Mouse (Mus musculus) forebrain, postnatal 0 days (tissue): ENCODE measurements around the gene Sos1. TPM values are rescaled to one million over a fixed set of nuclear protein-coding genes. Genes with fewer than 3 reads are reported as not detected.
A peak's percentile ranks its signal among the peaks of the same experiment; 100 is the strongest.

Experiments
- ATAC-seq: fragments of 200-750 bp; cut with Nextera tagmentation; 2 replicates; pipeline ENCODE4 v1.8.0; 2017; ENCODE audit warnings: mild to moderate bottlenecking, moderate library complexity
- DNase-seq: peaks from one replicate; pipeline ENCODE4 v3.0.0-alpha.2; 2015
- H3K27ac ChIP-seq: fragments of 300-500 bp; sonication (generic); 2 replicates; pipeline ENCODE4 v1.5.1; 2014; ENCODE audit warnings: low read depth, mild to moderate bottlenecking, antibody characterized with exemption, low read length, moderate library complexity, mixed read lengths
- H3K27me3 ChIP-seq: fragments of 300-500 bp; sonication (generic); 2 replicates; pipeline ENCODE4 v1.6.1; 2014; ENCODE audit warnings: mild to moderate bottlenecking, low read length, mixed read lengths; ENCODE audit not compliant: insufficient read depth
- H3K36me3 ChIP-seq: fragments of 300-500 bp; sonication (generic); 2 replicates; pipeline ENCODE4 v1.6.1; 2014; ENCODE audit warnings: mild to moderate bottlenecking, moderate library complexity; ENCODE audit not compliant: insufficient read depth
- H3K4me1 ChIP-seq: fragments of 300-500 bp; sonication (generic); 2 replicates; pipeline ENCODE4 v1.6.1; 2014; ENCODE audit warnings: antibody characterized with exemption; ENCODE audit not compliant: insufficient read depth
- H3K4me2 ChIP-seq: fragments of 300-500 bp; sonication (generic); 2 replicates; pipeline ENCODE4 v1.6.1; 2014; ENCODE audit warnings: low read depth, mild to moderate bottlenecking, moderate library complexity
- H3K4me3 ChIP-seq: fragments of 300-500 bp; sonication (generic); 2 replicates; pipeline ENCODE4 v1.5.1; 2014; ENCODE audit warnings: low read depth, low read length, mixed read lengths
- H3K9ac ChIP-seq: fragments of 300-500 bp; sonication (generic); 2 replicates; pipeline ENCODE4 v1.6.1; 2014; ENCODE audit warnings: mild to moderate bottlenecking
- H3K9me3 ChIP-seq: fragments of 300-500 bp; sonication (generic); 2 replicates; pipeline ENCODE4 v1.6.1; 2016; ENCODE audit warnings: low read length
- CTCF ChIP-seq: sonication (generic); IDR thresholded peaks from 2 replicates; pipeline ENCODE4 v1.5.1; 2016; ENCODE audit warnings: antibody characterized with exemption, control low read depth, low read depth
- WGBS: fragments of 180-500 bp; shearing (Covaris S2); extraction: QIAGEN DNeasy Blood & Tissue Kit; methylation state at CpG from one replicate; pipeline ENCODE4 v1.1.7; 2014; 5-methylcytosine and 5-hydroxymethylcytosine counted together
- polyA plus RNA-seq: library from polyadenylated mRNA; unstranded; fragments of >200 nt; fragmentation: Nextera tagmentation; extraction: Ambion mirVana; gene quantifications from 2 replicates; pipeline ENCODE4 v1.2.1, GENCODE M21; 2015
- total RNA-seq: library from RNA; depleted of rRNA; stranded (reverse); fragments of >200 nt; gene quantifications from 2 replicates; pipeline ENCODE4 v1.2.3, GENCODE M21; 2014

Gene Sos1
- total and polyA plus RNA-seq, 2 experiments from 2014 or later, result 5.2 to 29.3 TPM

DNA sequence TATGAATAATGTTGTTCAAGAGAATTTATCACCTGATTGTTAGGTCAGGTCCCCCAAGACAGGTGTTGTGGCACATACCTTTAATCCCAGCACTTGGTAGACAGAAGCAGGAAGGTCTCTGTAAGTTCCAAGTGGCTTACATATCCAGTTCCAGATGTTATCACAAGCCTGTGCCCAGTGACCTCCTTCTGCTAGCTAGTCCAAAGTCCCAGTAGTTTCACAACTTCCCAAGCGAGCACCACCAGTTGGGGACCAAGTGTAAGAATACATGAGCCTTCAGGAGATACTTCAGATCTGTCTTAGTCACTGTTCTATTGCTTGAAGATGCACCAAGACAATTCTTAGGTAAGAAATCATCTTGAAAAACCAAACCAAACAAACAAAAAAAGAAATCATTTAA, 13.6 kb upstream of the Sos1 start:
- ATAC-seq (no peak), DNase-seq (no peak)
- no peaks in the 10 kb centered on the region for H3K27me3 ChIP-seq
- no peaks in the 10 kb centered on the region for H3K9me3 ChIP-seq
- no peak overlapping the region for H3K9ac ChIP-seq
- no peak overlapping the region for H3K4me3 ChIP-seq
- H3K27ac ChIP-seq, result no peak overlapping the region
- 83% methylated on average over 1 of the region's 1 CpGs for WGBS
- no peaks in the 10 kb centered on the region for H3K36me3 ChIP-seq
- TF ChIP-seq CTCF, result no peak
- H3K4me1 ChIP-seq, result no peaks in the 10 kb centered on the region
- no peak overlapping the region for H3K4me2 ChIP-seq

DNA sequence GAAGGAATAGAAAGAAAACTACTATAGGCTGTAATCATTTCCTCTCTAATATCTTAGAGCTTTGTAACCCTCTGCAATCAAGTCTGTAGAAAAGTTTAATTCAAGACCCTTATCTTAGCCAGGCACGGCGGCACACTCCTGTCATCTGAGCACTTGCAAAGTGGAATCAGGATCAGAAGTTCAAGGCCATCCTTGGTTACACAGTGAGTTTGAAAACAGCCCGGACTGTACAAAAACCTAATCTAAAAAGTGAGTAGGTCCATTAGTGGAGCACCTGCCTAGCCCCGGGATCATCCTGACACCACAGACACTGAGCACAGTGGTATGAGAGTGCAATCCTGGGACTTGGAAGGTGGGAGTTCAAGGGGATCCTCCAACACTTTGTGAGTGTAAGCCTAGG, 12.6 kb upstream of the Sos1 start:
- Histone ChIP-seq H3K27me3 (no peaks in the 10 kb centered on the region), H3K36me3 (no peaks in the 10 kb centered on the region), H3K9ac (no peak overlapping the region), H3K4me1 (no peaks in the 10 kb centered on the region), H3K9me3 (no peaks in the 10 kb centered on the region), H3K4me3 (no peak overlapping the region), H3K4me2 (no peak overlapping the region), H3K27ac (no peak overlapping the region)
- TF ChIP-seq CTCF, result no peak
- no peak for DNase-seq
- 93% methylated on average over 4 of the region's 4 CpGs for WGBS
- no peak for ATAC-seq

DNA sequence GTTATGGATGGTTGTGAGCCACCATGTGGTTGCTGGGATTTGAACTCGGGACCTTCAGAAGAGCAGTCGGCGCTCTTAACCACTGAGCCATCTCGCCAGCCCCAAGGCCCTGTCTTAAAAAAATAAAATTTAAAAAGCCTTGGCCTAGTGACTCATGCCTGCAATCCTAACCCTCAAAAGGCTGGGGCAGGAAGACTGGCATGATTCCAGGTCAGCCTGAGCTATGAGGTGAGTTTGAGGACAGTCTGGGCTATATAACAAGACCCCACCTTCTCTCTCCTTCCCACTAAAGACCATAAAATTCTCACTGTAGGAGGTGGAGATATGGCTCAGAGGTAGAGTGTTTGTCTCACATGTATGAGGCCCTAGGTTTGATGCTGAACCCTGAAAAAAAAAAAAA, 12.0 kb upstream of the Sos1 start:
- H3K4me1 ChIP-seq, result no peaks in the 10 kb centered on the region
- H3K27me3 ChIP-seq, result no peaks in the 10 kb centered on the region
- H3K9me3 ChIP-seq, result no peaks in the 10 kb centered on the region
- no peak overlapping the region for H3K9ac ChIP-seq
- H3K27ac ChIP-seq, result no peak overlapping the region
- ATAC-seq (no peak), DNase-seq (no peak)
- 98% methylated on average over 4 of the region's 4 CpGs for WGBS
- H3K4me3 ChIP-seq, result no peak overlapping the region
- TF ChIP-seq CTCF, result no peak
- H3K4me2 ChIP-seq, result no peak overlapping the region
- no peaks in the 10 kb centered on the region for H3K36me3 ChIP-seq

DNA sequence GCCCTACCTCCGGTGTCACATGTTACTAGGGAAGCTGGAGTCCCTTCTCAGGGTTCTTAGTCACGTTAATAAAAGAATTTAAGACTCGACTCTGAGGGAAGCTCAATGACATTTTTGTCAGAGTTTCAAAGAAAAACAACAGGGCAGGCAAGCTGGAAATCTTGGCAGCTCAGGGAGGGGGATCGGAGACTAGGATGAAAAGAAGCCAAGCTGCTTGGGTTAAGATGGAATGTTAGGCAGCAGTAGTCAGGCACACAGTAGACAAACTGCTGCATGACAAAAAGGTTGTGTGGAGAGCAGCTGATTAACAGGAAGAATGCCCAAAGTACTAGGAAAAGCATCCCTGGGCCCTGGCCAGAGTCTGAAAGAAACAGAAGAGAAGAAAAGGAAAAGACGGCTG, 9.9 kb upstream of the Sos1 start:
- WGBS, result 38% methylated on average over 5 of the region's 5 CpGs
- H3K27ac ChIP-seq, result no peak overlapping the region
- no peak for DNase-seq

DNA sequence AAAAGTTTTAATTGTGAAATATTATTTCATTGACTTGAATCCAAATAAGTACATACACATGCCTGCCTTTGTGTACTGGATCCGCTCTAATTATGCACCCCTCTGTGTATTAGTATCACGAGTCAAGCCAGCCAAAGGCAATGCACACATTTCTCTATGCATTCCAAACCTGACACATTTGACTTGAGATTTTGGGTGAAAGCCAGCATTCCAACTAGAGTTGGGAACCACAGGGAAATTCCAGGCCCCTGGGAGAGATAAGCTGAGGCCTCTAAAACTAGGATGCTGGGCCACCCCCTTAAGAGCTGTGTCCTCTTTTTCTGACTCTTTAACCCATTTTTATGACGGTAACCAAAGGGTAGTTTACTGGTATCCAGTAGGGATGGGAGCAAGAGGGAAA, 8.7 kb upstream of the Sos1 start:
- Histone ChIP-seq H3K27ac (no peak overlapping the region), H3K9ac (no peak overlapping the region), H3K4me1 (no peaks in the 10 kb centered on the region), H3K27me3 (no peaks in the 10 kb centered on the region), H3K4me3 (no peak overlapping the region), H3K36me3 (no peaks in the 10 kb centered on the region), H3K9me3 (no peaks in the 10 kb centered on the region), H3K4me2 (no peak overlapping the region)
- ATAC-seq (no peak), DNase-seq (no peak)
- TF ChIP-seq CTCF, result no peak
- WGBS, result 54% methylated on average over 3 of the region's 3 CpGs

More for the DNA sequence above, 9.9 kb upstream of the Sos1 start:
- no peak overlapping the region for H3K4me2 ChIP-seq
- H3K9ac ChIP-seq, result no peak overlapping the region
- no peaks in the 10 kb centered on the region for H3K36me3 ChIP-seq
- H3K4me1 ChIP-seq, result no peaks in the 10 kb centered on the region
- ATAC-seq, result no peak
- no peak overlapping the region for H3K4me3 ChIP-seq
- no peak for TF ChIP-seq CTCF
- no peaks in the 10 kb centered on the region for H3K9me3 ChIP-seq
- H3K27me3 ChIP-seq, result no peaks in the 10 kb centered on the region

- H3K4me2 ChIP-seq, result no peak overlapping the region
- ATAC-seq, result no peak
- H3K4me1 ChIP-seq, result peaks cover 15% of the 10 kb centered on the region; the same call in 1 of the 2 replicates
- no peaks in the 10 kb centered on the region for H3K9me3 ChIP-seq
- no peaks in the 10 kb centered on the region for H3K36me3 ChIP-seq
- H3K27ac ChIP-seq, result no peak overlapping the region
- no peak overlapping the region for H3K4me3 ChIP-seq
- H3K27me3 ChIP-seq, result no peaks in the 10 kb centered on the region
- H3K9ac ChIP-seq, result no peak overlapping the region
- WGBS, result 93% methylated on average over 5 of the region's 5 CpGs
- TF ChIP-seq CTCF, result no peak
- DNase-seq, result no peak
Observed at GRCm38 (mm10) chr17:80485160-80485559, 4.9 kb upstream of the Sos1 start.

- Histone ChIP-seq H3K27me3 (no peaks in the 10 kb centered on the region), H3K4me1 (peaks cover 22% of the 10 kb centered on the region), H3K4me2 (peak overlapping the region; percentile 68), H3K36me3 (0 out of 2 replicates have a peak, but pooled peaks cover 3% of the 10 kb centered on the region), H3K9me3 (no peaks in the 10 kb centered on the region), H3K4me3 (peak overlapping the region; percentile 94), H3K9ac (peak overlapping the region; percentile 84), H3K27ac (peak overlapping the region; percentile 96)
- TF ChIP-seq CTCF, result no peak
- DNase-seq (no peak), ATAC-seq (no peak; the same call in 1 of the 2 replicates)
- WGBS, result 20% methylated on average over 7 of the region's 7 CpGs
Observed at GRCm38 (mm10) chr17:80480855-80481224, 587 bp upstream of the Sos1 start.
